Mouse (Mus musculus) testis, adult 10 weeks (tissue): ENCODE results near the gene Gatd1. TPM values are rescaled to one million over a fixed set of nuclear protein-coding genes. Genes with fewer than 3 reads are reported as not detected.

Source experiments
- polyA plus RNA-seq: library from polyadenylated mRNA; stranded (reverse); fragments of 350-450 nt; fragmentation: Illumina TruSeq; extraction: RNeasy Lipid Tissue Mini Kit (QIAGEN cat#74804); gene quantifications from one replicate; pipeline ENCODE4 v1.2.3, GENCODE M21; 2014; ENCODE audit warnings: low read depth, low replicate concordance

The Gatd1 gene
- 3.7 TPM for polyA plus RNA-seq

DNA sequence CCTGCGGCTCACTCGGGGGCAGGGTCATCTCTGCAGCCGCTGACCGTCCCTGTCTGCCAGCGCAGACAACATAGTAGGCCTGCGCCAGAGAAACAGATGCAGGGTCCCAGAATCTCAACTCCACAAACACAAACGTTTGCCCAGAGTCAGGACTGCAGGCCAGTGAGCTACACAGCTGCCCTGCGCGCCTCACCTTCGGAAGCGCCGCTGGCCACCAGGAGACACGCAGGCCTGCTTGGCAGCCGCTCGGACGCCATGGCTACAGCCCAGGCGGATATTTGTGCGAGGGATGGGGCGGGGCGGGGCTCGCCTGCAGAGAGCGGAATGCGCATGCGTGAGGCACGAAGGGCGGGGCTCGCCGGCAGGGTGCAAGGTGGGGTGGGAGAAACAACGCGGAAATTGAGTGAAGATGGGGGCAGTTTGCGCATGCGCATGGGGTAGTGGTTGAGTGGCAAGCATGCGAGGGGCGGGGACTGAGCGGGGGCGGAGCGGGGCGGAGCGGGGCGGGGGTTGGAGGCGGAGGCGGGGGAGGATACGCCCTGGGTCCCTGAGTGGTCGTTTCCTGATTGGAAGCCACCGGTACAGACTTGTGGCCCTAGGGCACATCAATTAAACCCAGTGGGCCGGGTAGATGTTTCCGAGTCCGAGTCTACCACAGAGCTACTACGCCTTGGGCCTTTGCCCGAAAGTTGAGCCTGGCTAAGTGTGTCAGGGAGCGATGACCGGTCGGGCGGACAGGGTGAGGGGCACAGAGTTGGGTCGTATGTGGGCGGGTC is at the start of gene Gatd1:
TSS of gene Gatd1 (minus strand) at position 328 of the 776 bp plus-strand sequence.

DNA sequence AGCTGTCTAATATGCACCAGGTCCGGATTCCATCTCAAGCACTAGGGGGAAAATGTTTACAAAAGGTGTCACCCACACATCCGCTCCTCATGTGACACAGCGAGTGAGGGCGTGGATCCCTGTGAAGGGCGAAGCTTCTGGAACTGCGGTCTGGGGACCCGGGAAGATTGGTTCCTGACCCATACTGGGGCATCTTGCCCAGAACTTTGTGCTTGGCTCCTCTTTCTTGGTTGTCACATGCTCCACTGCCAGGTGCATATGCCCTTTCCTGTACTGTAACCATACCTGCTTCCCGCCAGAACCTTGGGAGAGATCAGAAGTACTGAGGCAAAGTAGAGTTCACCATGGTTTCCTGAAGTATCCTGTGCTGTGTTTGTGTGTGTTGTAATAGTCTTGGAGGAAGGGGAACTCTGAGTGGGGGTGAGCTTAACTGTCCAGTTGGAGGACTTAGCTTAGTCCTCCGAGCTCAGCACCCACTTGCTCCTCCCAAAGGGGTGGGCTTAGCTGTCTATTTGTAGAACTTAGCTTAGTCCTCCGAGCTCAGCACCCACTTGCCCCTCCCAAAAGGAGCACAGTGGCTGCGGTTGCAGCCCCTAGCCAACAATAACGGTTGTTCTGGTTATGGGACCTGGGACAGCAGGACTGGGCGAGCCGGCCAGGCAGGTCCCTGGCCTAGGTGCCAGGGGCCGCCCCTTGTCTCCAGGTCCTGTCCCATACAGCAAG is 46.6 kb upstream of the Gatd1 start, which contains the start of gene Cracr2b:
TSS of gene Cracr2b (plus strand) at position 704 of the 723 bp plus-strand sequence.

DNA sequence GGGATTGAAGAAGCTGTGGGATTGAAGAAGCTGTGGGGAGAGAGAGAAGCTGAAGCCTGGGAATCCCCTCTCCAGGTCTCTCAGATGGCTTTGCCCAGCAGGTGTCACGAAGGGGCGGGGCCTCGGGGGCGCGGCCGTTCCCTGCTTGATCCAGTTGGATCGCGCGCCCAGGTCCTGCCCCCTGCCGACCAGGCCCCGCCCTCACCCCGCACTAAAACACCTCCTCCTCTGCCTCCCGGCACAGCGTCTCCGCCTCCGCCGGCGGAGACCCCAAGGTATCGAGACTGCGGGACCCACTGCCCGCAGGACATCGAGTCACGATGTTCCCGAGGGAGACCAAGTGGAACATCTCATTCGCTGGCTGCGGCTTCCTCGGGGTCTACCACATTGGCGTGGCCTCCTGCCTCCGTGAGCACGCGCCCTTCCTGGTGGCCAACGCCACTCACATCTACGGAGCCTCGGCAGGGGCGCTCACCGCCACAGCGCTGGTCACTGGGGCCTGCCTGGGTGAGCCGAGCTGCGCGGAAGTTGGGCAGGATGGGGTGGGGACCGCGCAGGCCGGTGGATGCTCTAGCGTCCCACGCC is 41.1 kb upstream of the Gatd1 start, which contains the start of gene Pnpla2:
TSS of gene Pnpla2 (plus strand) at position 232 of the 585 bp plus-strand sequence.

DNA sequence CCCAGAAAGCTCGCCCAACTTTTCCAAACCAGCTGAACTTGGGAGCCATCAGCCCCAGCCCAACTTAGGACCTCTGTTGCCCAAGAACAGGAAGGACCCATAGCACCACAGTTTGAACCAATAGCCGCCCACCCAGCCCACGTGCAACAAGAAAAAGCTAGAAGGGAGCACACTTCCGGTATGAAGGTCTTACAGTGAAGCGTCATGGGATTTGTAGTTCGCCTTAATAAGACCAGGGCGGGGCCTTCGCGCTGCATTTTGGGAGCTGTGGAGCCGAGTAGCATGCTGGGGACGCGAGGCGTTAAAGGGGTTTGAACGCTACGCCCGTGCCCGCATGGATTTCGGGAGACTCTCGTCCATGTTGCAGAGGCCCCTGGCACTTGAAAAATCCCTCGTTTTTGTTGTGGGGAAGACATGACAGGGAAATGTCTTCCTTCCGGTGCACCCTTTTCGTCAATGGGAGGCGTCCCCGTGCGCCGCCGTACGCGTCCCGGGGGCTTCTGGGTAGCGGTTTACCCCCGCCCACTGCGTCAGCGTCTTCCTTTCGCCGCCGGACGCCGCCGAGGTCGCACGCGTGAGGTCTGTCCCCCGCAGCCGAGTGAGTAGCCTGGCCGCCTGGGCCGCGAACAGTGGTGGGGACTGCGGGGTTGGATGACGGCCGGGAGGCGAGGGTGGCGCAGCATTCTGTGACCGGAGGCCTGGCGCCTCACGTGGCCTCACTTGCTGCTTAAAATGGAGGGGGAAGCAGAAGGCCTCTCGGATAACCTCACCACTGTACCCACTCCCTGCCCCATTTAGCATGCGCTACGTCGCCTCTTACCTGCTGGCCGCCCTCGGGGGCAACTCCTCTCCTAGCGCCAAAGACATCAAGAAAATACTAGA is 33.4 kb upstream of the Gatd1 start, which contains the start of gene Rplp2:
TSS of gene Rplp2 (plus strand) at position 261 of the 882 bp plus-strand sequence.

DNA sequence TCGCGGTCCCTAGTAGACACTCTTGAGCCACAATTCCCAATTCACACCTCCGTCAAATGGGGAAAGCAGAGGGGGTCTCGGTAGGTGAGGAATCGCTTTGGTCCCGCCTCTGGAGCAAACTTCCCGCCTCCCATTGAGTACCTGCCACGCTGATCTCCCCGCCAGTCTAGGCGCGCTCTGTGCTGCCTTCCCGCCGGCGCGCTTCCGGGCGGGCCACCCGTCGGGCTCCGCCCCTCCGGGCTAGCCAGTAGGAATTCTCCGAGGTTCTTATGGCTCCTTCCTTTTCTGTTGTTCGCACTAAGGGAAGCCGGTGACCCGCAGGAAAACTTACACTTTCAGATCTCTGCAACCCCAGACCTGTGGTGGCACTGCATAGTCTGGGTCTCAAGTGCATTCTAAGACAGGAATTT is 29.9 kb upstream of the Gatd1 start, which contains the start of gene Pidd1:
TSS of gene Pidd1 (minus strand) at position 198 of the 410 bp plus-strand sequence.

DNA sequence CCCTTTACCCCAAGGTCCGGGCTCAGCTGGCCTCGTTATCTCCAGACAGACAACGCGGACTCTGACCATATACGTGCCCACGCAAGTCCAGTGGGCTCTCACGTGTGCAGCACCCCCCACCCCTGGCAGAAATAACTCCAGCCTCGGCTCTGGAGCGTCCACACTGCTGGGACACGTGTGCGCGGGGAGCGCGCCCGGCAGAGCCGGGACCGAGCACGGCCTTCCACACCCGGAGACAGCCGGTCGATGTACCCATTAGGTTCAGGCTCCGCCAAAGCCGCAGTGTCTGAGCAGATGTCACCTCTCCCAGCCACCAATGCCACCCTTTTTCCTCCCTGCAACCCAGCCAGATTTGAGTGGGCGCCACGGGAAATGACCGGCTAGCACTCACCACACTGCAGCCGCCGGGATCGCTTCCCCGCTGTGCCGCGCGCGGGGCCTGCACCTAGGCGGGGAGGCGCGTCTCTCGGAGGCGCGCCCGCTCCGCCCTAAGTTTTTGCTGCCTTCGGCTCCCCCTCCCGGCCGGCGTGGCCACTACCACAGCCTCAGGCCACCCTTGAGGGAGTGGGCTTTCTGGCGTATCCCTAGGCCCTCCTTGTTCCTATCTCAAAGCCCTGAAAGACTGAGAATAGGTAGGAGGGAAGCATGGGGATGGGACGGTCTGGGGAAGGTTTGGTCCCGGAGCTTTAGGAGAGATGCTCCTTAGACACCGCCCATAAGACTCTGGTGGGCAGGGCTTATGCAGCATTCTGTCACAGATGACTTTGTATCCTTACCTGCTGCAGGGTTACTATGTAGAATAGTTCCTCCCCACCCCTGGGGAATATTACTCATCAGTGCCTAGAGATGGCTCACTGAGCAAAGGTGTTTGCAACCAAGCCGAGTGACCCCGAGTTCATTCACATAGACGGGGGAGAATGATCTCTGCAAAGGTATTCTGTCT is 23.5 kb upstream of the Gatd1 start, which contains the start of gene Slc25a22:
TSS of gene Slc25a22 (minus strand) at position 715 of the 943 bp plus-strand sequence.

DNA sequence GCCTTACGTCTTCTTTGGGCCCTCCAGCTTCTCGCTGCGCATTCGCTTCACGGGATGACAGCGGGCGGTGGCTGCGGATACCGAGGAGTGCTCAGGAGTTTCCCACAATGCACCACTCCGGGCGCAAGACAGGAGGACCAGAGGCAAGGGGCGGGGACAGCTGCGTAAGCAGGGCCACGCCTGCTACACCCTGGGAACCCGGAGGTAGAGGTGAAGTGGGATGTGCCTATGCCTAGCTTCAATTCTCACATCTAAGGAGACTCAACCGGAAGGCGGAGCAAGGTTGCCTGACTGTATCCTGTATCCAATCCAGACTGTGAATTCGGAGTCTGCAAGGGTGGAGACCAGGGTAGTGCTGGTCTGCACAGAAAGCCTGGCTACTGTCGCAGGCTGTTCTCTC is 15.4 kb upstream of the Gatd1 start, which contains the start of gene Cend1:
TSS of gene Cend1 (minus strand) at position 182 of the 400 bp plus-strand sequence.

DNA sequence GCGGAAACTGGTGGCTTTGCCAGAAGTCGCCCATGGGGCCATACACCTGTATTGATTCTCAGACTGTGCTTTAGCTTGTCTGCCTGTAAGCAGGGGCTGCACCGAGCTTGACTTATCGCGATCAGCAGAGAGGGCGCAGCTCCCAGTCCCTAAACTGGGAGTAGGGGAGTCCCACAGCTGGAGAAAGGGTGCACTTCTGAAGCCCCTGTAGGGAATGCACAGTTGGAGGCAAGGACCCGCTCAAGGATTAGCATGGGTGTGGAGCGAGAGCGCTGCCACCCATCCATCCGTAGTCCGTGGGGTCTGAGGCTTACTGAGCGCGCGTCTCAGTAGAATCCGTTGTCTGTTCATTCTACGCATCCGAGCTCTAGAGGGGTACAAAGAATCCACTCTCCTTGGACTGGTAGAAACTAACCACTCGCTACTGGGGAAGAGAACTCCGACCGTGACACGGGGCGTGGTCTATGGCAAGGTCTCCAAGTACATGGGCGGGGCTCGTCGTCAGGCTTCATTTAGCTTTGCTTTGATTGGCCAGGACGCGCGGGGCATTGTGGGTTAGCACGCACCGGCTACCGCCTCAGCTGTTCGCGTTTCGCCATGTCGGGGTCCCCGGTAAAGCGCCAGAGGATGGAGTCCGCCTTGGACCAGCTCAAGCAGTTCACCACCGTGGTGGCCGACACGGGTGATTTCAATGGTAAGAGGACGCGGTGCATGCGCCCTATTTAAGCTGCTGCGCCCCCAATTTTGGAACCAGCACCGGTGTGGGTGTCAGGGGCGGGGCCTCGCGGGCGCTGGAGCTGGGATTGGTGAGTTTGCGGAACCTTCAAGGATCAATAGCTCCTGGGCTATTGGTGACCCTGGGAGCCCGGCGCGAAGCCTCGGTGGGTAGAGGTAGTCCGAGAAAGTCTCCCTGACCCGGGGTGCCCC is 22.0 kb downstream of the Gatd1 start, which contains the start of gene Taldo1:
TSS of gene Taldo1 (plus strand) at position 575 of the 927 bp plus-strand sequence.

Other genes with a start within 250 kb of the Gatd1 start
- gene Rnh1, start 241.3 kb downstream of the Gatd1 start, polyA plus RNA-seq, result 0.41 TPM
- gene Hras, start 220.1 kb downstream of the Gatd1 start, polyA plus RNA-seq, result 6.3 TPM
- gene Lrrc56, start 220.0 kb downstream of the Gatd1 start, polyA plus RNA-seq, result 9.5 TPM
- gene Lmntd2, start 200.1 kb downstream of the Gatd1 start, polyA plus RNA-seq, result 18.2 TPM
- 2.4 TPM for gene Rassf7, start 198.3 kb downstream of the Gatd1 start, polyA plus RNA-seq
- gene Phrf1, start 185.4 kb downstream of the Gatd1 start, polyA plus RNA-seq, result 24.6 TPM
- gene Irf7, start 147.7 kb downstream of the Gatd1 start, polyA plus RNA-seq, result 2.1 TPM
- gene Cdhr5, start 137.3 kb downstream of the Gatd1 start, polyA plus RNA-seq, result 1.5 TPM
- not detected for gene Sct, start 135.0 kb downstream of the Gatd1 start, polyA plus RNA-seq
- gene Drd4, start 122.1 kb downstream of the Gatd1 start, polyA plus RNA-seq, result 1.1 TPM
- gene Deaf1, start 86.4 kb downstream of the Gatd1 start, polyA plus RNA-seq, result 1.2 TPM
- gene Tmem80, start 86.4 kb downstream of the Gatd1 start, polyA plus RNA-seq, result 15.0 TPM
- 0.34 TPM for gene Eps8l2, start 75.3 kb downstream of the Gatd1 start, polyA plus RNA-seq
- gene Taldo1, start 21.9 kb downstream of the Gatd1 start, polyA plus RNA-seq, result 1.8 TPM
- gene Cend1, start 15.4 kb upstream of the Gatd1 start, polyA plus RNA-seq, result 0.18 TPM
- gene Slc25a22, start 23.8 kb upstream of the Gatd1 start, polyA plus RNA-seq, result 0.14 TPM
- 0.48 TPM for gene Pidd1, start 29.9 kb upstream of the Gatd1 start, polyA plus RNA-seq
- 10.3 TPM for gene Rplp2, start 33.2 kb upstream of the Gatd1 start, polyA plus RNA-seq
- 14.7 TPM for gene Pnpla2, start 41.1 kb upstream of the Gatd1 start, polyA plus RNA-seq
- gene Cracr2b, start 47.0 kb upstream of the Gatd1 start, polyA plus RNA-seq, result not detected
- 17.0 TPM for gene Cd151, start 53.3 kb upstream of the Gatd1 start, polyA plus RNA-seq
- 0.87 TPM for gene Polr2l, start 61.0 kb upstream of the Gatd1 start, polyA plus RNA-seq
- gene Tspan4, start 61.1 kb upstream of the Gatd1 start, polyA plus RNA-seq, result 0.49 TPM
- 12.1 TPM for gene Chid1, start 125.7 kb upstream of the Gatd1 start, polyA plus RNA-seq
- 22.2 TPM for gene Ap2a2, start 148.0 kb upstream of the Gatd1 start, polyA plus RNA-seq
- gene Muc6, start 241.2 kb upstream of the Gatd1 start, polyA plus RNA-seq, result 0.18 TPM